Comparison of ENCODE assay signal across 14 mouse cellular contexts in the genomic region with DNA sequence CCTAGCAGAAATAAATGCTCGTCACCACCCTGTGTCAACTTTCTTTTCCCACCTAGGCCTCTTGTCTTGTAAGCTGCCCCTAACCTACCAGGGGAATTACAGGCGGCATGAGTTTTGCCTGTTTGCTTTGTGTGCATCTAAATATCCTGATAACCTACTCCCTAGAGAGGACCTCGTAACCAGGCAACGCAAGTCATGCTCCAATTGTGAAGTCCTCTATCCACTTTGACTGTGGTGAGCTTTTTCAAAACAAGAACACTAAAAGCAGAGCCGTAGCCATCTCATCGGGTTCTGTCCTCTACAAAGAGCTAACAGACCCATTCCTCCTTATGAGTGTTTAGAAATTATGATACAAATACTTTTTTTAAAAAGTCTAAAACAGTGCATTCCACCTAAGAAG.
DNase-seq lines count a peak whose midpoint lies in the region; ATAC-seq and TF ChIP-seq lines count a peak whose summit lies in the region.
"Had no signal": no experiment of that assay in that cellular context is flagged by ENCODE, and none has a peak within 500 bp of the region (broad histone marks: within the 10 kb centered on the region; RNA-seq: fewer than 3 reads in every experiment).

No protein-coding gene starts in this region.

- no peaks in the 10 kb centered on the region for H3K9me3 ChIP-seq in lung, embryonic 14.5 days (ENCODE audit: low read depth, low read length)
- H3K9me3 ChIP-seq in limb, embryonic 14.5 days (ENCODE audit: control insufficient read depth, low read length): no peaks in the 10 kb centered on the region
- H3K9me3 ChIP-seq: forebrain, embryonic 12.5 days; liver, embryonic 13.5 days; midbrain, embryonic 15.5 days had no signal

- H3K4me3 ChIP-seq in lung, embryonic 14.5 days (ENCODE audit: low read depth, low read length): no peak overlapping the region
- H3K4me3 ChIP-seq in limb, embryonic 14.5 days (replicated peaks; ENCODE audit: low read length): no peak overlapping the region
- H3K4me3 ChIP-seq: forebrain, embryonic 12.5 days; liver, embryonic 13.5 days; midbrain, embryonic 15.5 days had no signal

- no peak overlapping the region for H3K9ac ChIP-seq in lung, embryonic 14.5 days
- no peak overlapping the region for H3K9ac ChIP-seq in limb, embryonic 14.5 days (ENCODE audit: low read depth, low read length, severe bottlenecking)
- H3K9ac ChIP-seq: forebrain, embryonic 12.5 days; liver, embryonic 13.5 days; midbrain, embryonic 15.5 days had no signal

- 0 out of 2 replicates have a peak overlapping the region, but pooled peaks have one; percentile 64 for H3K27ac ChIP-seq in lung, embryonic 14.5 days (ENCODE audit: low read depth)
- peak overlapping the region; percentile 22; the same call in 1 of the 2 replicates for H3K27ac ChIP-seq in limb, embryonic 14.5 days (replicated peaks; ENCODE audit: low read depth, low read length)
- H3K27ac ChIP-seq: forebrain, embryonic 12.5 days; liver, embryonic 13.5 days; midbrain, embryonic 15.5 days had no signal

- 31% methylated on average over 6 of the region's 6 CpGs for WGBS in lung, embryonic 14.5 days
- 69% methylated on average over 6 of the region's 6 CpGs for WGBS in limb, embryonic 14.5 days

- TF ChIP-seq CTCF in lung, embryonic 14.5 days (IDR thresholded peaks at IDR 0.05; ENCODE audit: low read depth): no peak
- no peak for TF ChIP-seq CTCF in brain, embryonic 14.5 days (IDR thresholded peaks at IDR 0.05; ENCODE audit: borderline replicate concordance, extremely low read depth, insufficient read depth, insufficient read length)

- peak; percentile 38 to 53 for DNase-seq in heart, adult 18-20 months
- DNase-seq in heart, postnatal 4 days: no peak
- peak; percentile 17 for DNase-seq in lung, embryonic 14.5 days
- DNase-seq in lung, adult 18-20 months: no peak
- peak; percentile 58 for DNase-seq in brain, embryonic 14.5 days (ENCODE audit: low read depth)
- DNase-seq in limb, embryonic 14.5 days (ENCODE audit: low spot score): no peak
- DNase-seq in adrenal gland, postnatal 4 days (ENCODE audit: low spot score in 2 of 2): no peak
- DNase-seq in frontal cortex, postnatal 14 days (ENCODE audit: low spot score in 2 of 2): no peak
- DNase-seq: kidney, adult 18-20 months; liver, embryonic 13.5 days; spleen, adult 18-20 months; thymus, postnatal 14 days had no signal

- H3K4me1 ChIP-seq in lung, embryonic 14.5 days (ENCODE audit: insufficient read depth): peaks cover 28% of the 10 kb centered on the region
- peaks cover 23% of the 10 kb centered on the region for H3K4me1 ChIP-seq in limb, embryonic 14.5 days (ENCODE audit: control insufficient read depth, insufficient read depth, low read length)
- H3K4me1 ChIP-seq: forebrain, embryonic 12.5 days; liver, embryonic 13.5 days had no signal

- TF ChIP-seq POLR2A in brain, embryonic 14.5 days (IDR thresholded peaks at IDR 0.05; ENCODE audit: borderline replicate concordance, extremely low read depth, insufficient read depth, insufficient read length, poor library complexity, severe bottlenecking): no peak
- no peak for TF ChIP-seq POLR2A in limb, embryonic 14.5 days (IDR thresholded peaks at IDR 0.05; ENCODE audit: borderline replicate concordance, extremely low read depth, insufficient read depth, insufficient read length)

- H3K4me2 ChIP-seq in lung, embryonic 14.5 days: no peak overlapping the region
- H3K4me2 ChIP-seq in limb, embryonic 14.5 days (replicated peaks; ENCODE audit: low read depth, low read length, severe bottlenecking): no peak overlapping the region
- H3K4me2 ChIP-seq: forebrain, embryonic 12.5 days; liver, embryonic 13.5 days; midbrain, embryonic 15.5 days had no signal

- peak; percentile 39; the same call in 1 of the 2 replicates for ATAC-seq in lung, embryonic 14.5 days (ENCODE audit: insufficient read depth)
- ATAC-seq in limb, embryonic 14.5 days (ENCODE audit: low FRiP score, low read depth): no peak
- ATAC-seq: midbrain, embryonic 15.5 days had no signal

- H3K36me3 ChIP-seq in lung, embryonic 14.5 days (ENCODE audit: insufficient read depth): no peaks in the 10 kb centered on the region
- no peaks in the 10 kb centered on the region for H3K36me3 ChIP-seq in limb, embryonic 14.5 days (ENCODE audit: control insufficient read depth, insufficient read depth, low read length)
- H3K36me3 ChIP-seq: forebrain, embryonic 12.5 days; liver, embryonic 13.5 days; midbrain, embryonic 15.5 days had no signal

- no peaks in the 10 kb centered on the region for H3K27me3 ChIP-seq in lung, embryonic 14.5 days (ENCODE audit: insufficient read depth, low read length)
- H3K27me3 ChIP-seq in limb, embryonic 14.5 days (ENCODE audit: control insufficient read depth, insufficient read depth, low read length): no peaks in the 10 kb centered on the region
- H3K27me3 ChIP-seq: forebrain, embryonic 12.5 days; liver, embryonic 13.5 days; midbrain, embryonic 15.5 days had no signal

Comparison
In these comparisons a context has a peak if more than half of its experiments do, and no peak if none do; other contexts are left out.
1. DNase-seq: peak in heart, adult 18-20 months (2 of 2), lung, embryonic 14.5 days (single experiment) and brain, embryonic 14.5 days (single experiment); none in heart, postnatal 4 days (single experiment), lung, adult 18-20 months (0 of 2), limb, embryonic 14.5 days (single experiment), adrenal gland, postnatal 4 days (0 of 2) and frontal cortex, postnatal 14 days (0 of 2).